Mouse (Mus musculus): ENCODE measurements at regions not wholly inside any gene's neighbourhood (a gene's known extent, or its start where the extent isn't known, plus 50 kb on each side); places are given as distances from the start of the nearest gene placed in this dataset.

- Histone ChIP-seq H3K27me3 (ENCODE audit: control insufficient read depth, insufficient read depth, low read length) (no peaks in the 10 kb centered on the region), H3K36me3 (ENCODE audit: control insufficient read depth, insufficient read depth, low read length) (no peaks in the 10 kb centered on the region), H3K4me3 (ENCODE audit: low read depth, low read length) (no peak overlapping the region), H3K4me1 (ENCODE audit: control insufficient read depth, insufficient read depth, insufficient read length, low read length) (no peaks in the 10 kb centered on the region), H3K27ac (ENCODE audit: insufficient read depth, low read depth, low read length) (no peak overlapping the region)
- 58% methylated on average over 3 of the region's 3 CpGs for WGBS
- TF ChIP-seq CTCF (IDR thresholded peaks at IDR 0.05; ENCODE audit: extremely low read depth, insufficient read length, insufficient replicate concordance, low read depth, low read length) (no peak), POLR2A (IDR thresholded peaks at IDR 0.05; ENCODE audit: low read depth, low read length) (no peak)
These were observed 70.6 kb upstream of the Epha4 start for GRCm38 (mm10) chr1:77585520-77585919.

GRCm38 (mm10) chr1:77568081-77568480 lies 53.2 kb upstream of the Epha4 start:
- H3K4me1 ChIP-seq (ENCODE audit: control insufficient read depth, insufficient read depth, insufficient read length, low read length), result no peaks in the 10 kb centered on the region
- H3K27ac ChIP-seq (ENCODE audit: insufficient read depth, low read depth, low read length), result no peak overlapping the region
- TF ChIP-seq CTCF (IDR thresholded peaks at IDR 0.05; ENCODE audit: extremely low read depth, insufficient read length, insufficient replicate concordance, low read depth, low read length) (no peak), POLR2A (IDR thresholded peaks at IDR 0.05; ENCODE audit: low read depth, low read length) (no peak)
- no peaks in the 10 kb centered on the region for H3K27me3 ChIP-seq (ENCODE audit: control insufficient read depth, insufficient read depth, low read length)
- H3K4me3 ChIP-seq (ENCODE audit: low read depth, low read length), result no peak overlapping the region
- 89% methylated on average over 6 of the region's 6 CpGs for WGBS
- no peaks in the 10 kb centered on the region for H3K36me3 ChIP-seq (ENCODE audit: control insufficient read depth, insufficient read depth, low read length)

GRCm38 (mm10) chr1:77567657-77568056 lies 52.8 kb upstream of the Epha4 start:
- no peaks in the 10 kb centered on the region for H3K36me3 ChIP-seq (ENCODE audit: control insufficient read depth, insufficient read depth, low read length)
- TF ChIP-seq CTCF (IDR thresholded peaks at IDR 0.05; ENCODE audit: extremely low read depth, insufficient read length, insufficient replicate concordance, low read depth, low read length) (no peak), POLR2A (IDR thresholded peaks at IDR 0.05; ENCODE audit: low read depth, low read length) (no peak)
- no peak overlapping the region for H3K4me3 ChIP-seq (ENCODE audit: low read depth, low read length)
- H3K27me3 ChIP-seq (ENCODE audit: control insufficient read depth, insufficient read depth, low read length), result no peaks in the 10 kb centered on the region
- H3K4me1 ChIP-seq (ENCODE audit: control insufficient read depth, insufficient read depth, insufficient read length, low read length), result no peaks in the 10 kb centered on the region
- WGBS, result 70% methylated on average over 7 of the region's 7 CpGs
- H3K27ac ChIP-seq (ENCODE audit: insufficient read depth, low read depth, low read length), result no peak overlapping the region
